Mouse (Mus musculus) embryo, embryonic 9.5 days (tissue): ENCODE measurements at regions not wholly inside any gene's neighbourhood (a gene's known extent, or its start where the extent isn't known, plus 50 kb on each side); places are given as distances from the start of the nearest gene placed in this dataset.

Experiments
- DNase-seq: peaks from one replicate; pipeline ENCODE4 v3.0.0-alpha.2; 2017; ENCODE audit errors: extremely low spot score

DNA sequence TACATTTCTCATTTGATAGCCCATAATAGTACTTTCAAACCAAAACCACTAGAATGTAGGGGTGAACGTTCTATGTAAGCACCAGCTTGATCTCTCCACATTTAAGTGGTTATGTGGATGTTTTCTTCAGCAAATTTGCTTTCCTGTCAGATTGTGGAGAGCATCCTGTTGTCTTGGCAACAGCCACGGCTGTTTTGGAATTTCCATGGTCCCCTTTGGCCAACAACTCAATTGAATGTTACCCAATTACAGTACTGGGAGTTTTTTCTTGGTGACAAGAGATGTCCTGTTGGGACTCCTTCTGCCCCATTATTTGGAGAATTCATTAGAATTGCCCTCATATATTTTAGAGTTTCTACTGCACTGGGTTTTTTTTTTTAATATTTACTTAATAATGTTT, 503.2 kb downstream of the Ndufa4 start:
- DNase-seq: no peak

DNA sequence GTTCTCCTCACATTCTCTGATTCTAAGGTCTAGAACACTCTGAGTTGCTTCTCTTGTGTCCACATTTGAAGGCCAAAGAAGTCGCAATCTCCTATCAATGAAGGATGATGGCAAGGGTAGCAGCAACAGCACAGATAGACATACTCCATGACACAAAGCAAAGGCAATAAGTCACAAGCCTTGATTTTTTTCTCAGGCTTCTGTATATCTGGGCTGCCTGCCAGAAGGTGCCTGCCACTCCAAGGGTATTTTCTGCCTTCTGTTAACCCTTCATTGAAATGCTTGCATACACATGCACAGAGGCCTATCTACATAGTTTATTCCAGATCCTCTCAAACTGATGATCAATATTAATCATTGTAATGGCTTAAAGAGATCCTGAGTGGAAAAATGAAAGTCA, 548.2 kb downstream of the Ndufa4 start:
- DNase-seq: no peak

GRCm38 (mm10) chr6:11353599-11353998, 553.7 kb downstream of the Ndufa4 start:
- DNase-seq: no peak

DNA sequence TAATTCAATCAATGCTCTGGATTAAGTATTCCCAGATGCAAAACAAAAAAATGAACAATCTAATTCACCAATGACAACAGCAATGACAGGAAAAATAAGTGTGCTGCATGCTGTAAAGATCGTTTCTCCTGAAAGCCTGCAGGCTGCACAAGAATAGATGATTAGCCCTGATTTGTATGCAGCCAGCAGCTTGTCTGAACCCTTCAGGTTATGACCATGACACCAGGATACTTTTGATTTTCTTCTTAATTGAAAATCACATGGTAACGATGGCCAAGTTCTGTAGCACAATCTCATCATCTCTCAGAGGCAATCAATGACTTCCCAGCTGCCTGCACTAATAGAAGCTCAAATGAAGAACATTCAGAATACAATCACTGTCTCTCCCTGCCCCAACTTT, 573.2 kb downstream of the Ndufa4 start:
- DNase-seq: no peak

DNA sequence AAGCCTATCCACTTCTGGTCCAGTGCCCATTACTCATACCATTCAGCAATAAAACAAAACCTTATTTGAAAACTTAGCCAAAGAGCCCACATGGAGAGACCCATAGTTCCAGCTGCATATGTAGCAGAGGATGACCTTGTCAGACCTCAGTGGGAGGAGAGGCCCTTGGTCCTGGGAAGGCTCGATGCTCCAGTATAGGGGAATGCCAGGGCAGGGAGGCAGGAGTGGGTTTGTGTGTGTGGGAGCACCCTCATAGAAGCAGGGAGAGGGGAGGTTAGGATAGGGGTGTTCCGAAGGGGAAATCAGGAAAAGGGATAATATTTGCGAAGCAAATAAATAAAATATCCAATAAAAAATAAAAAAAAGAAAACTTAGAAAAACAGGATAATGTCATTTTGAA, 593.6 kb downstream of the Ndufa4 start:
- no peak for DNase-seq

GRCm38 (mm10) chr6:11305979-11306534, 601.2 kb downstream of the Ndufa4 start:
- no peak for DNase-seq

- peak; percentile 3 for DNase-seq
Measured at GRCm38 (mm10) chr6:11283990-11284389, 623.3 kb downstream of the Ndufa4 start.

GRCm38 (mm10) chr6:11275214-11275613, 632.1 kb downstream of the Ndufa4 start:
- DNase-seq: no peak
